In the genomic region with DNA sequence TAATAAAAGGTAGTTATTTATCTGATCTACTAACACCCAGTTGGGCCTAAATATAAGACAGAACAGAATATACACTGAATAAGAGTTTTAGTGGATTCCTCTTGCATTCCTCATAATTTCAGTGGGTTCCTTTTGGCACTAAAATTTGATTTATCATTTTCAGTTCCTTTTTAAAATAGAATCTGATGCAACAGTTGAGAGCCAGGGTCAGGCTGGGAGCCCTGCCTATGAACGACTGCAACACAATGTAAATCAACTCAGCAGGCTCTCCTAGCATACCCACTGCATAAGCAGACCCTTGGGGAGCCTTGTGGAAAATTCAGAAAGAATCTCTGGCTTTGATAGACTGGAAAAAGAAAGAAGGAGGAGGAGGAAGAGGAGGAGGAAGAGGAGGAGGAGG, we compare ENCODE assay signal across 26 mouse cellular contexts. TPM values are rescaled to one million over a fixed set of nuclear protein-coding genes. Genes with fewer than 3 reads are reported as not detected.
DNase-seq lines count a peak whose midpoint lies in the region; ATAC-seq and TF ChIP-seq lines count a peak whose summit lies in the region.
"Had no signal": no experiment of that assay in that cellular context is flagged by ENCODE, and none has a peak within 500 bp of the region (broad histone marks: within the 10 kb centered on the region; RNA-seq: fewer than 3 reads in every experiment).

No protein-coding gene starts in this region.

- no peak for ATAC-seq in kidney, postnatal 0 days (replicated peaks; ENCODE audit: low FRiP score, low read depth)
- ATAC-seq in kidney, embryonic 16.5 days (ENCODE audit: low FRiP score, low TSS enrichment) = no peak
- ATAC-seq: CD4-positive, CD25-positive, alpha-beta regulatory T cell, adult 4 months; forebrain, embryonic 15.5 days; intestine, embryonic 16.5 days; midbrain, embryonic 15.5 days had no signal

- 21% methylated on average over 1 of the region's 1 CpGs for whole genome bisulfite sequencing in kidney, postnatal 0 days
- WGBS in kidney, embryonic 16.5 days = 29% methylated on average over 1 of the region's 1 CpGs

- H3K36me3 ChIP-seq in kidney, postnatal 0 days (ENCODE audit: insufficient read depth, low read length) = no peaks in the 10 kb centered on the region
- no peaks in the 10 kb centered on the region for H3K36me3 ChIP-seq in kidney, embryonic 16.5 days (ENCODE audit: insufficient read depth, low read length)
- H3K36me3 ChIP-seq: embryonic facial prominence, embryonic 12.5 days; forebrain, embryonic 10.5 days; forebrain, embryonic 15.5 days; heart, embryonic 15.5 days; hindbrain, embryonic 12.5 days; limb, embryonic 15.5 days; midbrain, embryonic 10.5 days; midbrain, embryonic 15.5 days had no signal

- no peak for TF ChIP-seq CTCF in gastrocnemius, adult 2 months (IDR thresholded peaks at IDR 0.05)
- TF ChIP-seq CTCF in kidney, postnatal 0 days (IDR thresholded peaks at IDR 0.05; ENCODE audit: low read depth) = no peak
- TF ChIP-seq CTCF in embryonic fibroblast, embryonic 13.5 days (IDR thresholded peaks at IDR 0.05; ENCODE audit: borderline replicate concordance, insufficient read depth, low read length) = no peak

- no peaks in the 10 kb centered on the region for H3K4me1 ChIP-seq in kidney, postnatal 0 days (replicated peaks; ENCODE audit: insufficient read depth, low read length)
- no peaks in the 10 kb centered on the region for H3K4me1 ChIP-seq in kidney, embryonic 16.5 days (ENCODE audit: insufficient read depth, low read length)
- H3K4me1 ChIP-seq in embryonic fibroblast, embryonic 13.5 days (ENCODE audit: control insufficient read depth, insufficient read depth, low read length) = peaks cover 10% of the 10 kb centered on the region; the same call in 1 of the 2 replicates
- H3K4me1 ChIP-seq: embryonic facial prominence, embryonic 12.5 days; forebrain, embryonic 10.5 days; forebrain, embryonic 15.5 days; heart, embryonic 15.5 days; hindbrain, embryonic 12.5 days; limb, embryonic 15.5 days; midbrain, embryonic 10.5 days; midbrain, embryonic 15.5 days had no signal

- H3K4me3 ChIP-seq in gastrocnemius, adult 2 months = no peak overlapping the region
- H3K4me3 ChIP-seq in kidney, postnatal 0 days (replicated peaks; ENCODE audit: low read depth, low read length) = no peak overlapping the region
- H3K4me3 ChIP-seq in kidney, embryonic 16.5 days (ENCODE audit: low read length) = no peak overlapping the region
- no peak overlapping the region for H3K4me3 ChIP-seq in embryonic fibroblast, embryonic 13.5 days (ENCODE audit: insufficient read depth, low read length)
- H3K4me3 ChIP-seq: embryonic facial prominence, embryonic 12.5 days; forebrain, embryonic 10.5 days; forebrain, embryonic 15.5 days; heart, embryonic 15.5 days; hindbrain, embryonic 12.5 days; limb, embryonic 15.5 days; midbrain, embryonic 10.5 days; midbrain, embryonic 15.5 days had no signal

- no peaks in the 10 kb centered on the region for H3K27me3 ChIP-seq in kidney, postnatal 0 days (ENCODE audit: insufficient read depth, low read length)
- no peaks in the 10 kb centered on the region for H3K27me3 ChIP-seq in kidney, embryonic 16.5 days (ENCODE audit: insufficient read depth, low read length)
- H3K27me3 ChIP-seq: embryonic facial prominence, embryonic 12.5 days; forebrain, embryonic 15.5 days; heart, embryonic 15.5 days; hindbrain, embryonic 12.5 days; limb, embryonic 15.5 days; midbrain, embryonic 15.5 days had no signal

- TF ChIP-seq POLR2A in embryonic fibroblast, embryonic 13.5 days (IDR thresholded peaks at IDR 0.05; ENCODE audit: low read depth, low read length) = no peak

- no peak overlapping the region for H3K9ac ChIP-seq in kidney, postnatal 0 days (ENCODE audit: low read depth, low read length)
- H3K9ac ChIP-seq in kidney, embryonic 16.5 days (replicated peaks; ENCODE audit: low read length) = no peak overlapping the region
- H3K9ac ChIP-seq: embryonic facial prominence, embryonic 12.5 days; forebrain, embryonic 15.5 days; heart, embryonic 15.5 days; hindbrain, embryonic 12.5 days; limb, embryonic 15.5 days; liver, embryonic 14.5 days; midbrain, embryonic 15.5 days had no signal

- H3K4me2 ChIP-seq in kidney, postnatal 0 days (ENCODE audit: low read length) = no peak overlapping the region
- H3K4me2 ChIP-seq in kidney, embryonic 16.5 days (replicated peaks; ENCODE audit: low read depth, low read length) = no peak overlapping the region
- H3K4me2 ChIP-seq: embryonic facial prominence, embryonic 12.5 days; forebrain, embryonic 15.5 days; heart, embryonic 15.5 days; hindbrain, embryonic 12.5 days; limb, embryonic 15.5 days; midbrain, embryonic 15.5 days had no signal

- intact Hi-C loops in gastrocnemius, adult 2 months (cut with DNase I) = no loop called here

- H3K27ac ChIP-seq in gastrocnemius, adult 2 months = peak overlapping the region; percentile 63
- H3K27ac ChIP-seq in kidney, postnatal 0 days = no peak overlapping the region
- H3K27ac ChIP-seq in kidney, embryonic 16.5 days (ENCODE audit: low read length) = no peak overlapping the region
- peak overlapping the region; percentile 100 for H3K27ac ChIP-seq in embryonic fibroblast, embryonic 13.5 days (ENCODE audit: insufficient read depth, low read length)
- H3K27ac ChIP-seq: embryonic facial prominence, embryonic 12.5 days; forebrain, embryonic 10.5 days; forebrain, embryonic 15.5 days; heart, embryonic 15.5 days; hindbrain, embryonic 12.5 days; limb, embryonic 15.5 days; liver, embryonic 14.5 days; midbrain, embryonic 10.5 days; midbrain, embryonic 15.5 days had no signal

- no peaks in the 10 kb centered on the region for H3K9me3 ChIP-seq in kidney, postnatal 0 days (replicated peaks; ENCODE audit: low read length)
- H3K9me3 ChIP-seq in kidney, embryonic 16.5 days (ENCODE audit: low read length) = no peaks in the 10 kb centered on the region
- H3K9me3 ChIP-seq: forebrain, embryonic 15.5 days; heart, embryonic 15.5 days; hindbrain, embryonic 12.5 days; limb, embryonic 15.5 days; midbrain, embryonic 10.5 days; midbrain, embryonic 15.5 days had no signal

- no peak for DNase-seq in gastrocnemius, adult 2 months
- no peak for DNase-seq in gastrocnemius, postnatal 25 days
- DNase-seq in kidney, postnatal 0 days (ENCODE audit: low spot score) = peak; percentile 65
- DNase-seq in 3T3-L1 (ENCODE audit: low read depth, low spot score) = peak; percentile 80
- no peak for DNase-seq in right cerebral cortex, postnatal 4 days
- DNase-seq in right cerebral cortex, adult 2 months (ENCODE audit: low spot score in 2 of 2) = no peak
- DNase-seq: adrenal gland, postnatal 14 days; cerebellum, adult 11-12 months; cerebellum, adult 9-11 months; embryo, embryonic 11 days; left cerebral cortex, postnatal 4 days; lung, adult 2 months had no signal

RNA-seq across cellular contexts. Expression of a gene that starts 40.7 kb away (rescaled TPM):
- 1 to 10 TPM; 6.7 to 8.7 TPM for total RNA-seq in gastrocnemius, adult 2 months (2021)
- 1 to 10 TPM; 5.1 to 6.5 TPM for total RNA-seq in gastrocnemius, postnatal 25 days (2021)
- polyA plus RNA-seq in kidney, postnatal 0 days (2015; fragmentation: Nextera tagmentation; extraction: Ambion mirVana) = 11.0 and 12.0 TPM in 2 replicates
- 19.9 and 22.1 TPM in 2 replicates for polyA plus RNA-seq in kidney, embryonic 16.5 days (2015; fragmentation: Nextera tagmentation; extraction: Ambion mirVana)
- 5.3 and 12.1 TPM in 2 replicates for polyA plus RNA-seq in embryonic fibroblast, embryonic 13.5 days (2011; ENCODE audit: insufficient read length, low read depth, missing spikeins)
- total RNA-seq: neutrophil, adult 5-6 weeks had no signal

Comparison
In these comparisons a context has a peak if more than half of its experiments do, and no peak if none do; other contexts are left out.
1. DNase-seq: peak in kidney, postnatal 0 days (single experiment) and 3T3-L1 (single experiment); none in gastrocnemius, adult 2 months (single experiment), gastrocnemius, postnatal 25 days (single experiment), right cerebral cortex, postnatal 4 days (single experiment) and right cerebral cortex, adult 2 months (0 of 2).
2. H3K27ac ChIP-seq: peak in gastrocnemius, adult 2 months (single experiment) and embryonic fibroblast, embryonic 13.5 days (single experiment); none in kidney, postnatal 0 days (single experiment) and kidney, embryonic 16.5 days (single experiment).